Mouse (Mus musculus) embryo, embryonic 10.5 days (tissue): Measurements from ENCODE around the gene Adgrg5.
A peak's percentile ranks its signal among the peaks of the same experiment; 100 is the strongest.

ENCODE experiments used
- DNase-seq: peaks from one replicate; pipeline ENCODE4 v3.0.0-alpha.2; 2015; ENCODE audit warnings: low spot score

Gene Adgrg5

GRCm38 (mm10) chr8:94967554-94967953 is 44.1 kb downstream of the Adgrg5 start:
- no peak for DNase-seq

GRCm38 (mm10) chr8:94973270-94973669 is 49.8 kb downstream of the Adgrg5 start:
- DNase-seq = no peak

- DNase-seq = no peak
Measured at GRCm38 (mm10) chr8:94973786-94974185, 50.3 kb downstream of the Adgrg5 start.

GRCm38 (mm10) chr8:94974467-94975165 is 51.1 kb downstream of the Adgrg5 start, which contains the start of gene Adgrg1:
Gene Adgrg1 (plus strand): TSS chr8:94974751.
- no peak for DNase-seq

- no peak for DNase-seq
Measured at GRCm38 (mm10) chr8:94976651-94977417, 53.3 kb downstream of the Adgrg5 start.

- DNase-seq = no peak
Measured at GRCm38 (mm10) chr8:94978131-94978530, 54.6 kb downstream of the Adgrg5 start.

GRCm38 (mm10) chr8:94978593-94979319 is 55.3 kb downstream of the Adgrg5 start:
- no peak for DNase-seq

- DNase-seq = no peak
Measured at GRCm38 (mm10) chr8:94980176-94980575, 56.7 kb downstream of the Adgrg5 start.

GRCm38 (mm10) chr8:94980976-94981375 is 57.5 kb downstream of the Adgrg5 start:
- DNase-seq = no peak

- no peak for DNase-seq
Measured at GRCm38 (mm10) chr8:94981848-94982247, 58.4 kb downstream of the Adgrg5 start.

GRCm38 (mm10) chr8:94983146-94983545 is 59.7 kb downstream of the Adgrg5 start:
- DNase-seq = no peak

- peak; percentile 67 for DNase-seq
Measured at GRCm38 (mm10) chr8:94983881-94984516, 60.5 kb downstream of the Adgrg5 start.

- DNase-seq = no peak
Measured at GRCm38 (mm10) chr8:94985023-94985422, 61.5 kb downstream of the Adgrg5 start.

- DNase-seq = no peak
Measured at GRCm38 (mm10) chr8:94986676-94987075, 63.2 kb downstream of the Adgrg5 start.

- no peak for DNase-seq
Measured at GRCm38 (mm10) chr8:94987553-94987952, 64.1 kb downstream of the Adgrg5 start.

GRCm38 (mm10) chr8:94988619-94989018 is 65.1 kb downstream of the Adgrg5 start:
- no peak for DNase-seq

GRCm38 (mm10) chr8:94989711-94990110 is 66.2 kb downstream of the Adgrg5 start:
- no peak for DNase-seq

- DNase-seq = no peak
Measured at GRCm38 (mm10) chr8:94990598-94991453, 67.3 kb downstream of the Adgrg5 start.

- no peak for DNase-seq
Measured at GRCm38 (mm10) chr8:94991454-94991994, 68.0 kb downstream of the Adgrg5 start.

- DNase-seq = no peak
Measured at GRCm38 (mm10) chr8:94992010-94992409, 68.5 kb downstream of the Adgrg5 start.

GRCm38 (mm10) chr8:94992534-94992933 is 69.0 kb downstream of the Adgrg5 start:
- DNase-seq = peak; percentile 19
